Mouse (Mus musculus) thymus, adult 18-20 months (tissue): ENCODE data around the gene Zic1.

ENCODE experiments used
- DNase-seq, 2 experiments: peaks; one replicate each; pipeline ENCODE4 v3.0.0; 2022; ENCODE audit warnings: mixed read lengths in 2 of 2

Zic1 gene

GRCm38 (mm10) chr9:91365664-91366063 is at the start of gene Zic1:
Zic1 (minus strand) TSS chr9:91365810.
- no peak for DNase-seq

GRCm38 (mm10) chr9:91414007-91414661 is 48.5 kb upstream of the Zic1 start:
- DNase-seq: no peak

GRCm38 (mm10) chr9:91409771-91410170 is 44.2 kb upstream of the Zic1 start:
- no peak for DNase-seq

- DNase-seq: no peak
Observed at GRCm38 (mm10) chr9:91406258-91406763, 40.7 kb upstream of the Zic1 start.

GRCm38 (mm10) chr9:91405753-91406178 is 40.2 kb upstream of the Zic1 start:
- DNase-seq: no peak

GRCm38 (mm10) chr9:91404905-91405752 is 39.5 kb upstream of the Zic1 start:
- DNase-seq: no peak

GRCm38 (mm10) chr9:91404229-91404628 is 38.6 kb upstream of the Zic1 start:
- DNase-seq: no peak

GRCm38 (mm10) chr9:91401471-91401870 is 35.9 kb upstream of the Zic1 start:
- no peak for DNase-seq

GRCm38 (mm10) chr9:91400482-91401093 is 35.0 kb upstream of the Zic1 start:
- DNase-seq: no peak

- no peak for DNase-seq
Observed at GRCm38 (mm10) chr9:91399976-91400375, 34.4 kb upstream of the Zic1 start.

GRCm38 (mm10) chr9:91395066-91395772 is 29.6 kb upstream of the Zic1 start:
- DNase-seq: no peak

GRCm38 (mm10) chr9:91394211-91394646 is 28.6 kb upstream of the Zic1 start:
- no peak for DNase-seq

GRCm38 (mm10) chr9:91393376-91394068 is 27.9 kb upstream of the Zic1 start:
- no peak for DNase-seq

GRCm38 (mm10) chr9:91388173-91388572 is 22.6 kb upstream of the Zic1 start:
- DNase-seq: no peak

GRCm38 (mm10) chr9:91387740-91388080 is 22.1 kb upstream of the Zic1 start:
- DNase-seq: no peak

- DNase-seq: no peak
Observed at GRCm38 (mm10) chr9:91386891-91387739, 21.5 kb upstream of the Zic1 start.

- DNase-seq: no peak
Observed at GRCm38 (mm10) chr9:91386502-91386890, 20.9 kb upstream of the Zic1 start.

- no peak for DNase-seq
Observed at GRCm38 (mm10) chr9:91385561-91386430, 20.2 kb upstream of the Zic1 start.

- no peak for DNase-seq
Observed at GRCm38 (mm10) chr9:91384693-91385560, 19.3 kb upstream of the Zic1 start.
